Mouse (Mus musculus): ENCODE data around the gene Zranb1. TPM values are rescaled to one million over a fixed set of nuclear protein-coding genes. Genes with fewer than 3 reads are reported as not detected.

Zranb1 gene
- polyA plus RNA-seq, 1 experiment from 2014 or later, result 9.7 TPM

DNA sequence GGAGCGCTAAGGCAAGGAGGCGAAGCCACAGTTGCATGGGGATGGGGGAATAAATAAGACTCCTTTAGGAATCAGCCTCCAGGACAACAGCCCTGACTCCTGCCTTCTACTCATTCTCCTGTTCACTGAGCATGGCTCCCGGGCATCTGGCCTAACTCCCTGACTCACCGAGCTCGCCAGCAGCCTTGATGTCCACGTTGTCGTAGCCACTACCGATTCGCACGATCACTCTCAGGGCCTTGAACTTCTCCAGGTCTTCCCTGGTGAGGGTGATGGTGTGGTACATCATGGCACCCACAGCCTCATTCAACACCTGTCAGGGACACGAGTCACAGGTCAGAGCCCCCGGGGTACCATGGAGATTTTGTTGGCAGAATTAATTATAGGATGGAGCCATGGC, 67.7 kb downstream of the Zranb1 start:
- Histone ChIP-seq H3K4me3 (ENCODE audit: low read depth, low read length) (no peak overlapping the region), H3K4me2 (no peak overlapping the region), H3K27me3 (ENCODE audit: control insufficient read depth, insufficient read depth, low read length) (no peaks in the 10 kb centered on the region), H3K36me3 (ENCODE audit: control insufficient read depth, insufficient read depth, low read length) (peaks cover 22% of the 10 kb centered on the region), H3K27ac (ENCODE audit: low read depth, low read length) (no peak overlapping the region), H3K9ac (ENCODE audit: low read depth, low read length) (no peak overlapping the region), H3K4me1 (ENCODE audit: control insufficient read depth, insufficient read depth, low read length) (peaks cover under 1% of the 10 kb centered on the region), H3K9me3 (replicated peaks; ENCODE audit: control insufficient read depth, low read length) (no peaks in the 10 kb centered on the region)
- no peak for ATAC-seq (replicated peaks; ENCODE audit: insufficient number of reproducible peaks, low FRiP score, low TSS enrichment)
- WGBS (ENCODE audit: insufficient replicate concordance), result 92% methylated on average over 12 of the region's 12 CpGs

DNA sequence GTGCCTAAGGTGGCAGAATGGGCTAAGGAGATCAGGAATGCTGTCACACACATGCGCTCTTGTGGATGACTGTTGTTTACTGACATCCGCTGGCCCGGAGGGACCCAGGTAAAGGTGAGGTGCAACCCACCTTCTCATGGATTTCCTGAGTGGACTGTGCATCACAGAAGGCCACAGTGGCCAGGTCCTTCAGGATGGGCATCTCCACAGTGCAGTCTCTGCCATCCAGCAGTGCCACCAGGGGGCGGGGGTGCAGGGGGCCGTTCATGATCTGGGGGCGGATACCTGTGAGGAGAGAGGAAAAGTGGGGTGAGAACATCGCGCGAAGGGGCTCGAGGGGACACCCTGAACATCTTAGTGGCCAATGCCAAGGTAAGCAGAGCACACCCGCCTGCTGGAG, 68.1 kb downstream of the Zranb1 start:
- Histone ChIP-seq H3K4me3 (ENCODE audit: low read depth, low read length) (no peak overlapping the region), H3K9ac (ENCODE audit: low read depth, low read length) (no peak overlapping the region), H3K27ac (ENCODE audit: low read depth, low read length) (no peak overlapping the region), H3K27me3 (ENCODE audit: control insufficient read depth, insufficient read depth, low read length) (no peaks in the 10 kb centered on the region), H3K4me2 (no peak overlapping the region), H3K9me3 (replicated peaks; ENCODE audit: control insufficient read depth, low read length) (no peaks in the 10 kb centered on the region), H3K36me3 (ENCODE audit: control insufficient read depth, insufficient read depth, low read length) (peaks cover 22% of the 10 kb centered on the region), H3K4me1 (ENCODE audit: control insufficient read depth, insufficient read depth, low read length) (peaks cover 5% of the 10 kb centered on the region)
- no peak for ATAC-seq (replicated peaks; ENCODE audit: insufficient number of reproducible peaks, low FRiP score, low TSS enrichment)
- WGBS (ENCODE audit: insufficient replicate concordance), result 92% methylated on average over 11 of the region's 11 CpGs

DNA sequence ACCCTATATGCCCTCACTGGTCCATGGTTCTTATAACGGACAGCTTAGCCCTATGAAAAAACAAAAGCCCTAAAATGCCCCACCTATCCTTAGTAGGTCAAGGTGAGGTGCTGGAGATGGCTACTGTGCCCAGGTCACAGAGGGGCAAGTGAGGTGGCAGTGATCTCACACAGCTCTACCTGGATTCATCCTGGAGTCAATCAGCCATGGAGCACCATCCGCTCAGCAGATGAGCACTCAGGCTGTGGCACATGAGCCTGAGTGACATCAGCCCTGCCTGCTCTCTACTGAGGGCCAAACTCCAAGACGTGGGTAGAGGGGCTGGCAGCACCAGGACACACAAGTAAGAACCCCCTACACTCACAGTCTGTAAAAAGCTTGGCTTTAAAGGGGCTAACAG, 70.4 kb downstream of the Zranb1 start:
- H3K27ac ChIP-seq (ENCODE audit: low read depth, low read length), result no peak overlapping the region
- no peaks in the 10 kb centered on the region for H3K27me3 ChIP-seq (ENCODE audit: control insufficient read depth, insufficient read depth, low read length)
- peaks cover 11% of the 10 kb centered on the region for H3K4me1 ChIP-seq (ENCODE audit: control insufficient read depth, insufficient read depth, low read length)
- H3K4me2 ChIP-seq, result no peak overlapping the region
- peaks cover 16% of the 10 kb centered on the region for H3K36me3 ChIP-seq (ENCODE audit: control insufficient read depth, insufficient read depth, low read length)
- no peak overlapping the region for H3K9ac ChIP-seq (ENCODE audit: low read depth, low read length)
- ATAC-seq (replicated peaks; ENCODE audit: insufficient number of reproducible peaks, low FRiP score, low TSS enrichment), result no peak
- WGBS (ENCODE audit: insufficient replicate concordance), result 75% methylated on average over 3 of the region's 3 CpGs
- H3K9me3 ChIP-seq (replicated peaks; ENCODE audit: control insufficient read depth, low read length), result no peaks in the 10 kb centered on the region
- no peak overlapping the region for H3K4me3 ChIP-seq (ENCODE audit: low read depth, low read length)

DNA sequence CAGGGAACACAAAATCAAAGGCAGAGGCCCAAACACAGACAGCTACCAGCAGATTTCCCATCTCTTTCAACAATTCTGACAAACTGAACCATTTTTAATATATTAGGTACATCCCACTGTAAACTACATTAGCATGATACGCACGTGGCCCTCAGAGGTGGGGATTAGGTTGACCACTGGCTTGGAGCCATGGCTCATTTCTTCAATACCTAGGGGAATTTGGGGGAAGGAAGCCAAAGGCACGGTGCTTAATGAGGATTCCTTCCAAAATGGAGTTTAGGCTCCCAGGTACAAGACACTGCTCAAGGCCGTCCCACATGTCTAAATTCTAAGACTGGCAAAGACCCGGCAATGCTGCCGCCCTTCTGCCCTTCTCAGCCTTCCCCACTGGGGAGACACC, 71.3 kb downstream of the Zranb1 start:
- Histone ChIP-seq H3K9me3 (replicated peaks; ENCODE audit: control insufficient read depth, low read length) (no peaks in the 10 kb centered on the region), H3K4me2 (no peak overlapping the region), H3K36me3 (ENCODE audit: control insufficient read depth, insufficient read depth, low read length) (peaks cover 12% of the 10 kb centered on the region), H3K4me1 (ENCODE audit: control insufficient read depth, insufficient read depth, low read length) (peaks cover 16% of the 10 kb centered on the region), H3K9ac (ENCODE audit: low read depth, low read length) (no peak overlapping the region), H3K4me3 (ENCODE audit: low read depth, low read length) (no peak overlapping the region), H3K27ac (ENCODE audit: low read depth, low read length) (no peak overlapping the region), H3K27me3 (ENCODE audit: control insufficient read depth, insufficient read depth, low read length) (no peaks in the 10 kb centered on the region)
- WGBS (ENCODE audit: insufficient replicate concordance), result 86% methylated on average over 6 of the region's 6 CpGs
- ATAC-seq (replicated peaks; ENCODE audit: insufficient number of reproducible peaks, low FRiP score, low TSS enrichment), result no peak

DNA sequence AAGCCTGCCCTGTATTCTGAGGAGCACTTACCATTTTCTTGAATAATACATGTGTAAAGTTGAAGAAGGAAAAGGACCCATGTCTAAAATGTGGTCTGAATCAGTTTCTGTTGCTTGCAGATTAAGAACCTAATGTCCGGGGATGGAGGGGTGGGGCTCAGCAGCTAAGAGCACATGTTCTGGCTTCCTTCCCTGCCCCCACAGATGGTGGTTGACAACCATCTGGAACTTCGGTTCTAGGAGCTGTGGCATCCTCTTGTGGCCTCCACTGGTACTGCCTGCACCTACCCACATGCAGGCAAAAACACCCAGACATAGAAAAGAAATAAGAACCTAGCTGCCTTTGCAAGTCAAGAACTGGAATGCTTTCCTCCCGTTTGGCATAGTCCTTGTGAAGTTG, 72.5 kb downstream of the Zranb1 start:
- no peak for ATAC-seq (replicated peaks; ENCODE audit: insufficient number of reproducible peaks, low FRiP score, low TSS enrichment)
- Histone ChIP-seq H3K9ac (ENCODE audit: low read depth, low read length) (no peak overlapping the region), H3K4me2 (no peak overlapping the region), H3K9me3 (replicated peaks; ENCODE audit: control insufficient read depth, low read length) (no peaks in the 10 kb centered on the region), H3K4me3 (ENCODE audit: low read depth, low read length) (no peak overlapping the region), H3K27me3 (ENCODE audit: control insufficient read depth, insufficient read depth, low read length) (no peaks in the 10 kb centered on the region), H3K27ac (ENCODE audit: low read depth, low read length) (no peak overlapping the region), H3K36me3 (ENCODE audit: control insufficient read depth, insufficient read depth, low read length) (peaks cover 3% of the 10 kb centered on the region; the same call in 1 of the 2 replicates), H3K4me1 (ENCODE audit: control insufficient read depth, insufficient read depth, low read length) (peaks cover 28% of the 10 kb centered on the region)
- WGBS (ENCODE audit: insufficient replicate concordance), result 28% methylated on average over 3 of the region's 3 CpGs

DNA sequence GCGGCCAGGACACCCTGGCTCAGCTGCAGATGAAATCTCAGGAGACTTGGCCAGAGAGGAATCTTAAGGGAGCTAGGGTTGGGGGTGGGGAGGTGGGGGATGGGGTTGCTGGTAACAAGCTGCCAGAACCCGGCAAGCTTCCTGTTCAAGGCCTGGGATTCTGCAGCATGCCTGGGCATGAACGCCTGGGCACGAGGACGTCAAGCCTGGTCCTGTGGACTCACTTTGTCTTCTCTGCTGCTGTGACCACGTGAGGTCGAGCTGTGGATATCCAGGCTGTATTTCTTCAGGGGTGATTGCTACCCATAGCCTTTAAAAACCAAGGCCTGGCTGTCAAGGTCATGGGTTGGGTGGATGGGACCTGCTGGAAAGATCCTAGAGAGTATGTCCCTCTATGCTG, 74.8 kb downstream of the Zranb1 start:
- Histone ChIP-seq H3K27me3 (ENCODE audit: control insufficient read depth, insufficient read depth, low read length) (no peaks in the 10 kb centered on the region), H3K9ac (ENCODE audit: low read depth, low read length) (no peak overlapping the region), H3K9me3 (replicated peaks; ENCODE audit: control insufficient read depth, low read length) (no peaks in the 10 kb centered on the region), H3K36me3 (ENCODE audit: control insufficient read depth, insufficient read depth, low read length) (0 out of 2 replicates have a peak, but pooled peaks cover 2% of the 10 kb centered on the region), H3K4me3 (ENCODE audit: low read depth, low read length) (no peak overlapping the region), H3K4me1 (ENCODE audit: control insufficient read depth, insufficient read depth, low read length) (peaks cover 36% of the 10 kb centered on the region), H3K4me2 (no peak overlapping the region), H3K27ac (ENCODE audit: low read depth, low read length) (no peak overlapping the region)
- ATAC-seq (replicated peaks; ENCODE audit: insufficient number of reproducible peaks, low FRiP score, low TSS enrichment), result no peak
- 73% methylated on average over 7 of the region's 7 CpGs for WGBS (ENCODE audit: insufficient replicate concordance)

DNA sequence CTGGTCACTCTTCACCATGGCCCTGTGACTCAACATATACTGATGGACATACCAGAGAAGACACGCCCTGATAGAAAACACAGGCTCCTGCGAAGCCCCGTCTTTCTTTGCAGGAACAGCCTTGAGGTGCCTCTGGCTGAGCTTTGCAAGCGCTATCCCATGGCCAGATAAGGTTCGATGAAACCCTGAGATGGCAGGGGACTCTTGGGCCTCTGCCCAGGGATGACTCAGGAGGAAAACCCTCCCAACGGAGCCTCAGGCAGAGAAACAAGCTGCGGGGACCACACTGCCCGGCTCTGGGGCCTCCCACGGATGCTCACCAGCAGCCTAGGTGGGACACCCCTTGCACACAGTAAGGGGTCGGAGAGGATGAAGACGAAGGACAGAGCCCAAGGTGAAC, 76.4 kb downstream of the Zranb1 start:
- no peak overlapping the region for H3K4me3 ChIP-seq (ENCODE audit: low read depth, low read length)
- no peaks in the 10 kb centered on the region for H3K27me3 ChIP-seq (ENCODE audit: control insufficient read depth, insufficient read depth, low read length)
- peaks cover 47% of the 10 kb centered on the region for H3K4me1 ChIP-seq (ENCODE audit: control insufficient read depth, insufficient read depth, low read length)
- no peak for ATAC-seq (replicated peaks; ENCODE audit: insufficient number of reproducible peaks, low FRiP score, low TSS enrichment)
- WGBS (ENCODE audit: insufficient replicate concordance), result 61% methylated on average over 11 of the region's 11 CpGs
- H3K36me3 ChIP-seq (ENCODE audit: control insufficient read depth, insufficient read depth, low read length), result 0 out of 2 replicates have a peak, but pooled peaks cover 2% of the 10 kb centered on the region
- no peak overlapping the region for H3K27ac ChIP-seq (ENCODE audit: low read depth, low read length)
- no peaks in the 10 kb centered on the region for H3K9me3 ChIP-seq (replicated peaks; ENCODE audit: control insufficient read depth, low read length)
- H3K9ac ChIP-seq (ENCODE audit: low read depth, low read length), result no peak overlapping the region
- H3K4me2 ChIP-seq, result no peak overlapping the region

DNA sequence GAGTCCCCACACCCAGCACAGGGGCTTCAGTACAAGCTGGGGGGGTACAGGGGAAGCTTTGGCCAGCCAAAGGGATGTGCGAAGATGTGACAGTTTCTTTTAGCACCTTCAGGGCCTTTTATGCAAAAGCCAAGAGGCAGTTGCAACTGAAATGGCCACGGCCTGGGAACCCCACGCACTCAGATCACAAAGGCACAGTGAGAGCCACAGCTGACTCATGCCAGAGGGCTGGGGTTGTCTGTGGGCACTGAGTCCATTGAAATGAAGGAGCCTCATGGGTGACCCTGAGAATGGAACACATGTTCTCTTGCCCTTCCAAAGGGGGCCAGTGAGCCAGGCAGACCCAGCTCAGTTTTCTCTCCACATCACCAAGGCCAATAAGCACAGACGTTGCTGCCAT, 77.7 kb downstream of the Zranb1 start:
- Histone ChIP-seq H3K36me3 (ENCODE audit: control insufficient read depth, insufficient read depth, low read length) (0 out of 2 replicates have a peak, but pooled peaks cover 2% of the 10 kb centered on the region), H3K4me1 (ENCODE audit: control insufficient read depth, insufficient read depth, low read length) (peaks cover 58% of the 10 kb centered on the region), H3K27ac (ENCODE audit: low read depth, low read length) (no peak overlapping the region), H3K9ac (ENCODE audit: low read depth, low read length) (no peak overlapping the region), H3K9me3 (replicated peaks; ENCODE audit: control insufficient read depth, low read length) (no peaks in the 10 kb centered on the region), H3K4me2 (no peak overlapping the region), H3K4me3 (ENCODE audit: low read depth, low read length) (no peak overlapping the region), H3K27me3 (ENCODE audit: control insufficient read depth, insufficient read depth, low read length) (no peaks in the 10 kb centered on the region)
- ATAC-seq (replicated peaks; ENCODE audit: insufficient number of reproducible peaks, low FRiP score, low TSS enrichment), result no peak
- 81% methylated on average over 4 of the region's 4 CpGs for WGBS (ENCODE audit: insufficient replicate concordance)

DNA sequence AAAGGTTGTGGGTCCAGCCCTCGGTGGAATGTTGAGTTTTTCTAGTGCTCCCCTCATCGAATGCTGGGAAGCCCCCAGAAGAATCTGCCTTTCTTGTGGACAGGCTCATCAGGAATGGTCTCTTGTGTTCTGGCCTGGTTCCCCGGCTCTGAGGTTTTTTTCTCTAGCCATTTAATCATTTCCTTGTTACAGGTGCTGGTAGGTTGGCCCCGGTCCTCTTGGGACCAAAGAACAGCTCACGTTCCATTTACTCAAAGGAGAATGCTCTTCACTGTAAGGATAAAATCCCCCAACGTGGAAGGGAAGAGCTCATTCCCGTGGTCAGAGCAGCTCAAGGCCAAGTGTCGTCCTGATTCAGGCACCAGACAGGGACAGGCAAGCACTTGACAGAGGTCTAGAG, 78.7 kb downstream of the Zranb1 start:
- WGBS (ENCODE audit: insufficient replicate concordance), result 78% methylated on average over 8 of the region's 8 CpGs
- H3K4me2 ChIP-seq, result no peak overlapping the region
- H3K4me1 ChIP-seq (ENCODE audit: control insufficient read depth, insufficient read depth, low read length), result peaks cover 55% of the 10 kb centered on the region
- no peak for ATAC-seq (replicated peaks; ENCODE audit: insufficient number of reproducible peaks, low FRiP score, low TSS enrichment)
- H3K36me3 ChIP-seq (ENCODE audit: control insufficient read depth, insufficient read depth, low read length), result 0 out of 2 replicates have a peak, but pooled peaks cover 4% of the 10 kb centered on the region
- H3K27me3 ChIP-seq (ENCODE audit: control insufficient read depth, insufficient read depth, low read length), result no peaks in the 10 kb centered on the region
- no peaks in the 10 kb centered on the region for H3K9me3 ChIP-seq (replicated peaks; ENCODE audit: control insufficient read depth, low read length)
- no peak overlapping the region for H3K27ac ChIP-seq (ENCODE audit: low read depth, low read length)
- H3K9ac ChIP-seq (ENCODE audit: low read depth, low read length), result no peak overlapping the region
- H3K4me3 ChIP-seq (ENCODE audit: low read depth, low read length), result no peak overlapping the region
